Mouse (Mus musculus) heart, embryonic 11.5 days (tissue): ENCODE results near the gene Bcas3. TPM values are rescaled to one million over a fixed set of nuclear protein-coding genes. Genes with fewer than 3 reads are reported as not detected.
A peak's percentile ranks its signal among the peaks of the same experiment; 100 is the strongest.

Source experiments
- ATAC-seq: fragments of 200-750 bp; cut with Nextera tagmentation; replicated peaks from 2 replicates; pipeline ENCODE4 v1.8.0; 2017; ENCODE audit warnings: moderate library complexity; ENCODE audit not compliant: insufficient number of reproducible peaks, low FRiP score, low TSS enrichment
- H3K27ac ChIP-seq: fragments of 300-500 bp; sonication (generic); 2 replicates; pipeline ENCODE4 v1.5.1; 2014; ENCODE audit warnings: mild to moderate bottlenecking, low read depth, low read length
- H3K27me3 ChIP-seq: fragments of 300-500 bp; sonication (generic); 2 replicates; pipeline ENCODE4 v1.6.1; 2014; ENCODE audit warnings: mild to moderate bottlenecking, low read length, mixed read lengths; ENCODE audit not compliant: control insufficient read depth, insufficient read depth
- H3K36me3 ChIP-seq: fragments of 300-500 bp; sonication (generic); 2 replicates; pipeline ENCODE4 v1.6.1; 2014; ENCODE audit warnings: mild to moderate bottlenecking, low read length, moderate library complexity, mixed read lengths; ENCODE audit not compliant: control insufficient read depth, insufficient read depth
- H3K4me1 ChIP-seq: fragments of 300-500 bp; sonication (generic); 2 replicates; pipeline ENCODE4 v1.6.1; 2014; ENCODE audit warnings: low read length; ENCODE audit not compliant: control insufficient read depth, insufficient read depth
- H3K4me2 ChIP-seq: fragments of 300-500 bp; sonication (generic); 2 replicates; pipeline ENCODE4 v1.6.1; 2014; ENCODE audit warnings: mild to moderate bottlenecking, moderate library complexity
- H3K4me3 ChIP-seq: fragments of 300-500 bp; sonication (generic); 2 replicates; pipeline ENCODE4 v1.5.1; 2014; ENCODE audit warnings: low read depth, low read length
- H3K9ac ChIP-seq: fragments of 300-500 bp; sonication (generic); 2 replicates; pipeline ENCODE4 v1.6.1; 2014; ENCODE audit warnings: mild to moderate bottlenecking, low read depth, low read length, moderate library complexity
- H3K9me3 ChIP-seq: fragments of 300-500 bp; sonication (generic); replicated peaks from 2 replicates; pipeline ENCODE4 v1.6.1; 2016; ENCODE audit warnings: low read length; ENCODE audit not compliant: control insufficient read depth
- WGBS: fragments of 180-500 bp; shearing (Covaris S2); extraction: QIAGEN DNeasy Blood & Tissue Kit; methylation state at CpG from one replicate; pipeline ENCODE4 v1.1.7; 2014; ENCODE audit not compliant: insufficient replicate concordance; 5-methylcytosine and 5-hydroxymethylcytosine counted together
- polyA plus RNA-seq: library from polyadenylated mRNA; unstranded; fragments of >200 nt; fragmentation: Nextera tagmentation; extraction: Ambion mirVana; gene quantifications from 2 replicates; pipeline ENCODE4 v1.2.1, GENCODE M21; 2014

Gene Bcas3
- polyA plus RNA-seq, 1 experiment from 2014 or later: 22.8 TPM

DNA sequence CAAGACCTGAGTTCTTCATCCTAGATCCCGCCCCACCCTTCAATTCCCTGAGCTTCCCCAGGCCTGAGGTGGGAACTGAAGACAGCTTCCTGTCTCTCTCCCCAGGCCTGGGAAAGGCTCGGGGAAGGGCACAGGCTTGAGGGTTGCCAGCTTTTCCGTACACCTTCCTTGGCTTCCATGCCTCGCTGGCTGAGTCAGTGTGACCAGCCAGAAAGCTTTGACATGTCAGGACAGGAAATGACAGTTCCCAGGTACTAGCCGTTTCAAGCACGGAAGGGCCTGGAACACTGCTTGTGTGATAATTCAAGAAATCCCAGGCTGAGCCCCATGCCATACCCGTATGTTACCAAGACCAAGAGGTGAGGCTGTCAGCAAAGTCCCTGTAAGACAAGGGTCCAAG is 436.8 kb downstream of the Bcas3 start:
- Histone ChIP-seq H3K9ac (no peak overlapping the region), H3K9me3 (no peaks in the 10 kb centered on the region), H3K4me1 (0 out of 2 replicates have a peak, but pooled peaks cover 2% of the 10 kb centered on the region), H3K4me2 (no peak overlapping the region), H3K27ac (no peak overlapping the region), H3K4me3 (no peak overlapping the region), H3K27me3 (peaks cover 30% of the 10 kb centered on the region), H3K36me3 (no peaks in the 10 kb centered on the region)
- WGBS: 63% methylated on average over 7 of the region's 7 CpGs
- no peak for ATAC-seq

DNA sequence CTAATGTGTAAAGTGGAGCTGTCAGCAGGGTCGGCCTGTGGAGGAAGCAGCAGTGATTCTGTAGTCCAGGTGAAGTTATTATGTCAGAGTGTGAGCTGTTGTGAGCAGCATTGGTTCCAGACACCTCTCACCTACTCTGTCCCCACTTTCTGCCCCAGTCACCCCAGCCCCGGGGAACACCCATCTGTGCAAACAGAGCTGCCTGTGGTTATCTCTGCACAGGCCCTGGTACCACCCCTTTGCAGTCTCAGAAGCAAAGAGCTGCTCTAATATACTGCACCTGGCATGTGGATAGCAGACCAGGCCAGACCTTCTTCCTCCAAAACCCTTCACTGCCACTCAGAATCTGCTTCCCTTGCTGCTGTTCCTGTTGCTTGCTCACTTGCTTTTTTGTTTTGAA is 437.3 kb downstream of the Bcas3 start:
- no peak overlapping the region for H3K27ac ChIP-seq
- H3K36me3 ChIP-seq: no peaks in the 10 kb centered on the region
- no peaks in the 10 kb centered on the region for H3K9me3 ChIP-seq
- peaks cover 34% of the 10 kb centered on the region for H3K27me3 ChIP-seq
- H3K4me2 ChIP-seq: no peak overlapping the region
- 0 out of 2 replicates have a peak, but pooled peaks cover 2% of the 10 kb centered on the region for H3K4me1 ChIP-seq
- WGBS: 47% methylated on average over 2 of the region's 2 CpGs
- H3K4me3 ChIP-seq: no peak overlapping the region
- H3K9ac ChIP-seq: no peak overlapping the region
- ATAC-seq: no peak

DNA sequence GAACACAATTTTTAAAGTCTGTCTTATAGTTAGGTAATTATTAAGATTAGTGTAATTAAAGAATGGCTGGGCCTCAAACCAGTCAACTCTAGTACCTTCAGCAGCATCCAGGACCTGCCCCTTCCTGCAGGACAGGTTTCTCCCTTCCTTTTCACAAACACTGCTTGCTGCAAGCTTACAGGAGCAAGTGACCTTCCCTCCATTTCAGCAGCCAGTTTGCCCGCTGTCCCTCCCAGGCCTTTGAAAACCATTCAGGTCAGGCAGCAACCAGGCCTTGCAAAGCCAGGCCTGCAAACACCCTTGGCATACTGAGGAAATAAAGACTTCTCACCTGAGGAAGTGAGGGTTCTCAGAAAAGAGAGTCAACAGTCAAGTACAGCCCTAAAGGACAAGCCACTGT is 438.2 kb downstream of the Bcas3 start:
- no peaks in the 10 kb centered on the region for H3K36me3 ChIP-seq
- no peak overlapping the region for H3K4me2 ChIP-seq
- peaks cover 42% of the 10 kb centered on the region for H3K27me3 ChIP-seq
- no peak overlapping the region for H3K4me3 ChIP-seq
- H3K9me3 ChIP-seq: no peaks in the 10 kb centered on the region
- H3K27ac ChIP-seq: no peak overlapping the region
- H3K4me1 ChIP-seq: 0 out of 2 replicates have a peak, but pooled peaks cover 2% of the 10 kb centered on the region
- 65% methylated on average over 1 of the region's 1 CpGs for WGBS
- no peak for ATAC-seq
- H3K9ac ChIP-seq: no peak overlapping the region

DNA sequence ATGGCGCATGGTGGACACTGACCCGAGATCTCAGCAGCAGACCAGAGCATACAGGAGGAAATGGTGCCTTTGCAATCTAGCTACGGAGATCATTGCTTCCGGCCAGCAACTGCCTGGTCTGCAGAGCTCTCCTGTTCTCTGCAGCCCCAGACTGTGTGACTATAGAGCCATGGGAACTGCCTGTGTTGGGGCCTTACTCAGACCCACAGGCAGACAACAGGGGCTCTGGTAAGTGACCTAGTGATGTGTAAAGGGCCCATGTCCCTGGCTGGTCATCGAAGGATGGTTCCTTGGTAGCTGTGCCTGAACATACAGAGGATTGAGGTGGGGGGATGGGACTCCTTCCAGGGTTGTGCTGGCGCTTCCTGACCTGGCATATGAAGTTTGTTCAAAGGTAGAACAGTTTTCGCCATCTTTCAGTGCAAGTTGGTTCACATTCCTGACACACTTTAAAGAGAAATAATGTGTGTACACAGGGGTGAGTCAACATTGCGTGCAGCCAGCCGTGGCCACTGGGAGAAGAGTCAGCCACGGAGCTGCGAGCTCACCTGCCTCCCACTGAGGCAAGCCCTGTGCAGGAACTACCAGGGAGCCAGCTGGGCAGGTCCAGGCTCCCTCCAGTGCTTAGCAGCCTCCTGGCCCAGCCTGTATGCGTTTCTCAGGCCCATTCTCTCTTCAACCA is 439.7 kb downstream of the Bcas3 start:
- no peak for ATAC-seq
- H3K27me3 ChIP-seq: peaks cover 56% of the 10 kb centered on the region
- no peaks in the 10 kb centered on the region for H3K9me3 ChIP-seq
- H3K4me3 ChIP-seq: no peak overlapping the region
- 74% methylated on average over 12 of the region's 12 CpGs for WGBS
- no peaks in the 10 kb centered on the region for H3K4me1 ChIP-seq
- H3K27ac ChIP-seq: no peak overlapping the region
- no peak overlapping the region for H3K4me2 ChIP-seq
- H3K36me3 ChIP-seq: no peaks in the 10 kb centered on the region
- no peak overlapping the region for H3K9ac ChIP-seq

DNA sequence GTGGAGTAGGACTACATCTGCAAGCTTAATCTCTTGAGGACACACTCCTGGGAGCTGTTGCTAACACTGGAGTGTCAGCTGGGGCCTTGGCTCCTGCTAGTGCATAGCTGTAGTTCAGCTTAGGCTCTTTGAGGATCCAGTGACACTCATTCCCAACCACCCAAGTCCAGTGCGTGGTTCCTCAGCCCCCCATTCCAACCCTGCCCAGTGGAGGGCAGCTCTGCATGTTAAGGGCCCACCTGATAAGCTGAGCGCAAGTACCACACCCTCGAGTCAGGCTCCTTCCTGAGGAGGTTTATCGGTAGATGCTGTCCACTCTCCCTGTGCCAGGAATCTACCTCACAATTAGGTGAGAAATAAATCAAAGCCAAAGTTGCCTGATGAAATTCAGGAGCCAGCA is 446.5 kb downstream of the Bcas3 start:
- peak; percentile 45 for ATAC-seq
- Histone ChIP-seq H3K9ac (no peak overlapping the region), H3K4me2 (peak overlapping the region; percentile 39), H3K27ac (peak overlapping the region; percentile 43), H3K4me1 (peaks cover 48% of the 10 kb centered on the region), H3K36me3 (no peaks in the 10 kb centered on the region), H3K27me3 (peaks cover 56% of the 10 kb centered on the region), H3K9me3 (no peaks in the 10 kb centered on the region), H3K4me3 (no peak overlapping the region)
- WGBS: 10% methylated on average over 4 of the region's 4 CpGs

DNA sequence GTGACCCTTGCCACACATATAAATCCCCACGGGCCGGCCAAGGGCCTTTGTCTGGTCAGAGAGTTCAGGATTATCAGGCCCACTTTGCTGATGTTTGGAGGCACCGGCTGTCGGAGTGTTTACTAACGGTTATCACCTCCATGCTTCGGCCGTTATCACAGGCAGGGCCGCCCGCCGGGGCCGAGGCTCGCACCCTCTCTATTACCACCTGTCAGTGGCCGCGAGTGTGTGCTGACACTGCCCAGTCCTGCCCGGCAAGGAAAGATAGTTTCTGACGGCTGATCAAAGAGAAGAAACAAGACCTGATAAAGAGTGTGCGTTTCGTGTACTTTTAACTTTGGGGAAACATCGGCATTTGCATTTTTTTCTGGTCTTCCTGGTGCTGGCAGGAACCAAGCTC is 446.9 kb downstream of the Bcas3 start:
- H3K27me3 ChIP-seq: peaks cover 54% of the 10 kb centered on the region
- WGBS: 4% methylated on average over 19 of the region's 19 CpGs
- ATAC-seq: peak; percentile 78

DNA sequence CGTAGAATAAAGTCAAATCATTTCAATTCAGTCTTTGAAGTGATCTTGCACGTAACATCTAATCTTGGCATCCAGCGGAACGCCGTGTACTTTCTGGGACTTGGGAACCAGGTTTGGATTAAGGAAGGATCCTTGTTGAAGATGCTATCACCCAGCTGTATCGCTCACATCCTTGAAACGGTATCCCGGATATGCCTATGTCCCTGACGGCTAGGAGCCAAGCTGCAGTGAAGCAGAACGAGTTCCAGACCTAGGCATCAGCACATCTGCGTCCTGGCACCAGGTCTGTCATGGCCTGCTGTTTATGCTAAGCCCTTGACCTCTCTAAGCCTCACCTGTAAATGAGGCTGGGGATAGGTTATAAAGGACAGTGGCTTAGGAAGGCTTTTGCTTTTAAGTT is 447.4 kb downstream of the Bcas3 start:
- WGBS: 26% methylated on average over 11 of the region's 11 CpGs
- H3K27me3 ChIP-seq: peaks cover 53% of the 10 kb centered on the region
- no peak overlapping the region for H3K9ac ChIP-seq
- peak overlapping the region; percentile 39 for H3K4me2 ChIP-seq
- H3K4me3 ChIP-seq: no peak overlapping the region
- ATAC-seq: no peak
- H3K4me1 ChIP-seq: peaks cover 50% of the 10 kb centered on the region
- no peaks in the 10 kb centered on the region for H3K9me3 ChIP-seq
- H3K27ac ChIP-seq: 0 out of 2 replicates have a peak overlapping the region, but pooled peaks have one; percentile 41
- H3K36me3 ChIP-seq: no peaks in the 10 kb centered on the region

More for the DNA sequence above, 446.9 kb downstream of the Bcas3 start:
- Histone ChIP-seq H3K4me2 (peak overlapping the region; percentile 39), H3K9ac (no peak overlapping the region), H3K36me3 (no peaks in the 10 kb centered on the region), H3K4me1 (peaks cover 50% of the 10 kb centered on the region), H3K4me3 (no peak overlapping the region), H3K9me3 (no peaks in the 10 kb centered on the region), H3K27ac (peak overlapping the region; percentile 43; the same call in 1 of the 2 replicates)

DNA sequence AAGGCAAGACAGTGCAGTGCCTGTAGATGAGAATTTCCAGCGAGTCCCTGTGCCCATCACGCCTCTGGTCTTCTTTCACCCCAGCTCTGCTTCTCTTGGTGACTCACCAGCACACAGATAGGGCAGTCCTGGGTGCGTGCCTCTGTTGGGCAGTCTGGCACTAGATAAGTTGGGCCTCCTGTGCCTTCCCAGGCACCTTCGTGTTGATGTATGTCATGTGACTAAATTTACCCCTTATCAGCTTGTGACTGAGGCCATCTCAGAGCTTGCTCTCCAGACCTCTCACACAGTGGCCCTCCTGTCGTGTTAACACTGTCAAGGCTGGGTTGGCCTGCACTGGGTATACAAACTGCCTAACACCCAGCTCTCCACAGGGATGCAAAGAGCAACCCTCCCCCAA is 451.1 kb downstream of the Bcas3 start:
- 17% methylated on average over 5 of the region's 5 CpGs for WGBS
- Histone ChIP-seq H3K4me2 (peak overlapping the region; percentile 2), H3K4me1 (peaks cover 44% of the 10 kb centered on the region), H3K36me3 (no peaks in the 10 kb centered on the region), H3K9ac (no peak overlapping the region; the same call in 1 of the 2 replicates), H3K27ac (0 out of 2 replicates have a peak overlapping the region, but pooled peaks have one; percentile 29), H3K4me3 (no peak overlapping the region), H3K27me3 (peaks cover 31% of the 10 kb centered on the region), H3K9me3 (no peaks in the 10 kb centered on the region)
- ATAC-seq: peak; percentile 35; the same call in 1 of the 2 replicates

DNA sequence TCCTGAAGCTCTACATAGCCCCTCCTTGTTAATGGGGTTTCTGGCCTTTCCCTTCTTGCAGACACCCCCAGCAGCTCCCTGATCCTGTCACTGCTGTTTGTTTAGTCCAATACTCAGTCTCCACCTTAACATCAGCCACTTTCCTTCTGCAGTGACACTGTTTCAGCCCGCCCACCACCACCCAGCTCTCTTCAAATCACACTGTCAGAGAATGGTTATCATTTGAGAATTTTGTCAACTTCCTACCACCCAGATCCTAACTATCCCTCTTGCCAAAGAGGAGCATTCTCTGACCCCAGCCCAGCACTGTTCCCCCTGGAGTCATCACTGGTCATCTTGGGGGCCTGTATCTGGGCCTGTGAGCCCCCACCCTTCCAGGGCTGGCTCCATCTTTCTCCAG is 452.8 kb downstream of the Bcas3 start:
- H3K9ac ChIP-seq: no peak overlapping the region
- WGBS: 68% methylated on average over 1 of the region's 1 CpGs
- H3K4me3 ChIP-seq: no peak overlapping the region
- H3K9me3 ChIP-seq: no peaks in the 10 kb centered on the region
- H3K27ac ChIP-seq: no peak overlapping the region
- no peak overlapping the region for H3K4me2 ChIP-seq
- H3K27me3 ChIP-seq: peaks cover 44% of the 10 kb centered on the region
- peaks cover 31% of the 10 kb centered on the region for H3K4me1 ChIP-seq
- no peaks in the 10 kb centered on the region for H3K36me3 ChIP-seq
- ATAC-seq: no peak
